Mouse (Mus musculus) brain, embryonic 14.5 days (tissue): Measurements from ENCODE around the gene Nsun6.

Experiments
- CTCF ChIP-seq: fragments of 200-500 bp; IDR thresholded peaks from 2 replicates; pipeline ENCODE4 v1.5.1; 2012; ENCODE audit warnings: inconsistent platforms, mild to moderate bottlenecking, moderate library complexity, borderline replicate concordance; ENCODE audit not compliant: insufficient read depth, insufficient read length; ENCODE audit errors: extremely low read depth
- POLR2A ChIP-seq: fragments of 200-500 bp; IDR thresholded peaks from 2 replicates; pipeline ENCODE4 v1.6.1; 2012; ENCODE audit warnings: mild to moderate bottlenecking, inconsistent platforms, borderline replicate concordance; ENCODE audit not compliant: poor library complexity, insufficient read depth, insufficient read length, severe bottlenecking; ENCODE audit errors: extremely low read depth

- TF ChIP-seq CTCF (no peak), POLR2A (no peak)
Observed at GRCm38 (mm10) chr2:15060856-15061255, 6.0 kb upstream of the Nsun6 start.
